Mouse (Mus musculus) cerebellum, adult 9-11 months (tissue): ENCODE results near the gene Hnrnpu.
"Not testable (repeated sequence)": the region's sequence is repeated elsewhere in the genome, so short reads cannot be mapped to it uniquely, and the experiment has no call there.

Experiments
- DNase-seq: peaks from one replicate; pipeline ENCODE4 v3.0.0; 2022

Gene Hnrnpu

GRCm38 (mm10) chr1:178337551-178338317, at the start of gene Hnrnpu:
Hnrnpu (minus strand) TSS chr1:178337797.
- DNase-seq: peak; percentile 97

- DNase-seq: no peak
Measured at GRCm38 (mm10) chr1:178382165-178382564, 44.6 kb upstream of the Hnrnpu start.

- DNase-seq: no peak
Measured at GRCm38 (mm10) chr1:178379224-178379623, 41.6 kb upstream of the Hnrnpu start.

- no peak for DNase-seq
Measured at GRCm38 (mm10) chr1:178378115-178378514, 40.5 kb upstream of the Hnrnpu start.

- no peak for DNase-seq
Measured at GRCm38 (mm10) chr1:178376907-178377306, 39.3 kb upstream of the Hnrnpu start.

GRCm38 (mm10) chr1:178376061-178376460, 38.5 kb upstream of the Hnrnpu start:
- no peak for DNase-seq

- no peak for DNase-seq
Measured at GRCm38 (mm10) chr1:178375381-178375780, 37.8 kb upstream of the Hnrnpu start.

- no peak for DNase-seq
Measured at GRCm38 (mm10) chr1:178372681-178373080, 35.1 kb upstream of the Hnrnpu start.

- DNase-seq: peak; percentile 78
Measured at GRCm38 (mm10) chr1:178369272-178369651, 31.7 kb upstream of the Hnrnpu start.

- DNase-seq: peak; percentile 98
Measured at GRCm38 (mm10) chr1:178368548-178369271, 31.1 kb upstream of the Hnrnpu start.

GRCm38 (mm10) chr1:178368121-178368520, 30.5 kb upstream of the Hnrnpu start:
- no peak for DNase-seq

- DNase-seq: no peak
Measured at GRCm38 (mm10) chr1:178365171-178365570, 27.6 kb upstream of the Hnrnpu start.

GRCm38 (mm10) chr1:178360702-178361101, 23.1 kb upstream of the Hnrnpu start:
- no peak for DNase-seq

GRCm38 (mm10) chr1:178360264-178360663, 22.7 kb upstream of the Hnrnpu start:
- no peak for DNase-seq

GRCm38 (mm10) chr1:178357776-178358710, 20.4 kb upstream of the Hnrnpu start:
- no peak for DNase-seq

- no peak for DNase-seq
Measured at GRCm38 (mm10) chr1:178354576-178354975, 17.0 kb upstream of the Hnrnpu start.

GRCm38 (mm10) chr1:178351643-178352042, 14.0 kb upstream of the Hnrnpu start:
- DNase-seq: no peak

GRCm38 (mm10) chr1:178350792-178351191, 13.2 kb upstream of the Hnrnpu start:
- no peak for DNase-seq

- not testable (repeated sequence) for DNase-seq
Measured at GRCm38 (mm10) chr1:178344071-178344805, 6.6 kb upstream of the Hnrnpu start.

- DNase-seq: no peak
Measured at GRCm38 (mm10) chr1:178342612-178343011, 5.0 kb upstream of the Hnrnpu start.

GRCm38 (mm10) chr1:178342063-178342462, 4.5 kb upstream of the Hnrnpu start:
- DNase-seq: no peak

- DNase-seq: no peak
Measured at GRCm38 (mm10) chr1:178341435-178341834, 3.8 kb upstream of the Hnrnpu start.
